Mouse (Mus musculus) forebrain, embryonic 12.5 days (tissue): Measurements from ENCODE around the gene Tox3. TPM values are rescaled to one million over a fixed set of nuclear protein-coding genes. Genes with fewer than 3 reads are reported as not detected.

ENCODE experiments used
- ATAC-seq: fragments of 200-750 bp; cut with Nextera tagmentation; 2 replicates; pipeline ENCODE4 v1.8.0; 2017; ENCODE audit warnings: moderate TSS enrichment; ENCODE audit not compliant: low FRiP score
- H3K27ac ChIP-seq: fragments of 300-500 bp; sonication (generic); 2 replicates; pipeline ENCODE4 v1.5.1; 2016; ENCODE audit warnings: mild to moderate bottlenecking
- H3K27me3 ChIP-seq: fragments of 300-500 bp; sonication (generic); 2 replicates; pipeline ENCODE4 v1.6.1; 2016; ENCODE audit warnings: mild to moderate bottlenecking
- H3K36me3 ChIP-seq: fragments of 300-500 bp; sonication (generic); replicated peaks from 2 replicates; pipeline ENCODE4 v1.6.1; 2016; ENCODE audit warnings: mild to moderate bottlenecking
- H3K4me1 ChIP-seq: fragments of 300-500 bp; sonication (generic); 2 replicates; pipeline ENCODE4 v1.6.1; 2016
- H3K4me2 ChIP-seq: fragments of 300-500 bp; sonication (generic); 2 replicates; pipeline ENCODE4 v1.6.1; 2016; ENCODE audit warnings: mild to moderate bottlenecking, moderate library complexity
- H3K4me3 ChIP-seq: fragments of 300-500 bp; sonication (generic); replicated peaks from 2 replicates; pipeline ENCODE4 v1.5.1; 2016; ENCODE audit warnings: mild to moderate bottlenecking
- H3K9ac ChIP-seq: fragments of 300-500 bp; sonication (generic); 2 replicates; pipeline ENCODE4 v1.6.1; 2016; ENCODE audit warnings: mild to moderate bottlenecking
- H3K9me3 ChIP-seq: fragments of 300-500 bp; sonication (generic); 2 replicates; pipeline ENCODE4 v1.6.1; 2016
- WGBS: fragments of 180-500 bp; shearing (Covaris S2); methylation state at CpG from one replicate; pipeline ENCODE4 v1.1.7; 2016; 5-methylcytosine and 5-hydroxymethylcytosine counted together
- polyA plus RNA-seq: library from polyadenylated mRNA; unstranded; fragments of >200 nt; fragmentation: Nextera tagmentation; extraction: Ambion mirVana; gene quantifications from 2 replicates; pipeline ENCODE4 v1.2.1, GENCODE M21; 2016

Gene Tox3
- polyA plus RNA-seq, 1 experiment from 2014 or later: 41.3 TPM

- ATAC-seq: peak; percentile 80
- peaks cover 31% of the 10 kb centered on the region for H3K4me1 ChIP-seq
- H3K4me3 ChIP-seq: no peak overlapping the region
- no peak overlapping the region for H3K9ac ChIP-seq
- H3K36me3 ChIP-seq: peaks cover 44% of the 10 kb centered on the region
- H3K9me3 ChIP-seq: no peaks in the 10 kb centered on the region
- H3K27ac ChIP-seq: peak overlapping the region; percentile 89
- H3K27me3 ChIP-seq: peaks cover 2% of the 10 kb centered on the region; the same call in 1 of the 2 replicates
- peak overlapping the region; percentile 8 for H3K4me2 ChIP-seq
- WGBS: 23% methylated on average over 11 of the region's 11 CpGs
Observed at GRCm38 (mm10) chr8:90254158-90254867, 93.8 kb downstream of the Tox3 start.

GRCm38 (mm10) chr8:90246357-90246756, 101.8 kb downstream of the Tox3 start:
- WGBS: 77% methylated on average over 8 of the region's 8 CpGs
- Histone ChIP-seq H3K4me1 (peaks cover 48% of the 10 kb centered on the region), H3K4me2 (no peak overlapping the region), H3K9ac (no peak overlapping the region), H3K4me3 (no peak overlapping the region), H3K36me3 (peaks cover 27% of the 10 kb centered on the region), H3K27me3 (peaks cover 14% of the 10 kb centered on the region), H3K27ac (peak overlapping the region; percentile 50; the same call in 1 of the 2 replicates), H3K9me3 (no peaks in the 10 kb centered on the region)
- ATAC-seq: no peak

GRCm38 (mm10) chr8:90245828-90246227, 102.3 kb downstream of the Tox3 start:
- 21% methylated on average over 3 of the region's 3 CpGs for WGBS
- Histone ChIP-seq H3K9me3 (no peaks in the 10 kb centered on the region), H3K4me3 (no peak overlapping the region), H3K4me1 (peaks cover 53% of the 10 kb centered on the region), H3K27ac (peak overlapping the region; percentile 10; the same call in 1 of the 2 replicates), H3K9ac (no peak overlapping the region), H3K27me3 (peaks cover 14% of the 10 kb centered on the region), H3K4me2 (no peak overlapping the region), H3K36me3 (peaks cover 22% of the 10 kb centered on the region)
- no peak for ATAC-seq

GRCm38 (mm10) chr8:90245187-90245586, 103.0 kb downstream of the Tox3 start:
- Histone ChIP-seq H3K4me1 (peaks cover 53% of the 10 kb centered on the region), H3K4me3 (no peak overlapping the region), H3K9ac (no peak overlapping the region), H3K27ac (peak overlapping the region; percentile 67), H3K36me3 (peaks cover 19% of the 10 kb centered on the region), H3K27me3 (peaks cover 14% of the 10 kb centered on the region), H3K9me3 (no peaks in the 10 kb centered on the region), H3K4me2 (peak overlapping the region; percentile 10; the same call in 1 of the 2 replicates)
- ATAC-seq: no peak
- WGBS: 34% methylated on average over 5 of the region's 5 CpGs

GRCm38 (mm10) chr8:90244458-90245145, 103.5 kb downstream of the Tox3 start:
- 14% methylated on average over 10 of the region's 10 CpGs for WGBS
- no peak overlapping the region for H3K4me3 ChIP-seq
- H3K4me2 ChIP-seq: peak overlapping the region; percentile 10; the same call in 1 of the 2 replicates
- H3K9ac ChIP-seq: no peak overlapping the region
- H3K27ac ChIP-seq: peak overlapping the region; percentile 67
- H3K9me3 ChIP-seq: no peaks in the 10 kb centered on the region
- ATAC-seq: peak; percentile 94
- peaks cover 53% of the 10 kb centered on the region for H3K4me1 ChIP-seq
- peaks cover 14% of the 10 kb centered on the region for H3K27me3 ChIP-seq
- peaks cover 19% of the 10 kb centered on the region for H3K36me3 ChIP-seq

- no peak for ATAC-seq
- Histone ChIP-seq H3K9ac (no peak overlapping the region), H3K4me3 (no peak overlapping the region), H3K27me3 (peaks cover 10% of the 10 kb centered on the region), H3K4me2 (no peak overlapping the region), H3K9me3 (no peaks in the 10 kb centered on the region), H3K4me1 (peaks cover 53% of the 10 kb centered on the region), H3K27ac (peak overlapping the region; percentile 67), H3K36me3 (peaks cover 13% of the 10 kb centered on the region)
- 87% methylated on average over 5 of the region's 5 CpGs for WGBS
Observed at GRCm38 (mm10) chr8:90243957-90244356, 104.2 kb downstream of the Tox3 start.

- no peak for ATAC-seq
- Histone ChIP-seq H3K4me2 (no peak overlapping the region), H3K9me3 (no peaks in the 10 kb centered on the region), H3K9ac (no peak overlapping the region), H3K4me3 (no peak overlapping the region), H3K27me3 (peaks cover 11% of the 10 kb centered on the region; the same call in 1 of the 2 replicates), H3K4me1 (peaks cover 51% of the 10 kb centered on the region), H3K36me3 (no peaks in the 10 kb centered on the region), H3K27ac (no peak overlapping the region)
- whole genome bisulfite sequencing: 96% methylated on average over 2 of the region's 2 CpGs
Observed at GRCm38 (mm10) chr8:90242351-90242750, 105.8 kb downstream of the Tox3 start.

GRCm38 (mm10) chr8:90241461-90241860, 106.7 kb downstream of the Tox3 start:
- ATAC-seq: no peak
- Histone ChIP-seq H3K4me3 (no peak overlapping the region), H3K27ac (no peak overlapping the region), H3K9ac (no peak overlapping the region), H3K27me3 (peaks cover 11% of the 10 kb centered on the region; the same call in 1 of the 2 replicates), H3K4me1 (peaks cover 50% of the 10 kb centered on the region), H3K36me3 (no peaks in the 10 kb centered on the region), H3K4me2 (no peak overlapping the region), H3K9me3 (no peaks in the 10 kb centered on the region)
- 22% methylated on average over 4 of the region's 4 CpGs for WGBS

- H3K9me3 ChIP-seq: no peaks in the 10 kb centered on the region
- H3K36me3 ChIP-seq: no peaks in the 10 kb centered on the region
- H3K27me3 ChIP-seq: no peaks in the 10 kb centered on the region
- ATAC-seq: no peak
- no peak overlapping the region for H3K4me3 ChIP-seq
- peaks cover 6% of the 10 kb centered on the region; the same call in 1 of the 2 replicates for H3K4me1 ChIP-seq
- H3K4me2 ChIP-seq: no peak overlapping the region
- no peak overlapping the region for H3K9ac ChIP-seq
- no peak overlapping the region for H3K27ac ChIP-seq
- 55% methylated on average over 8 of the region's 8 CpGs for WGBS
Observed at GRCm38 (mm10) chr8:90232501-90232900, 115.6 kb downstream of the Tox3 start.

- H3K9me3 ChIP-seq: no peaks in the 10 kb centered on the region
- no peaks in the 10 kb centered on the region for H3K36me3 ChIP-seq
- no peak overlapping the region for H3K9ac ChIP-seq
- H3K4me3 ChIP-seq: no peak overlapping the region
- no peak overlapping the region for H3K4me2 ChIP-seq
- no peaks in the 10 kb centered on the region for H3K27me3 ChIP-seq
- H3K4me1 ChIP-seq: no peaks in the 10 kb centered on the region
- no peak for ATAC-seq
- no peak overlapping the region for H3K27ac ChIP-seq
- 81% methylated on average over 1 of the region's 1 CpGs for WGBS
Observed at GRCm38 (mm10) chr8:90224172-90224571, 124.0 kb downstream of the Tox3 start.

GRCm38 (mm10) chr8:90209105-90210037, 138.8 kb downstream of the Tox3 start:
- Histone ChIP-seq H3K4me2 (peak overlapping the region; percentile 19), H3K4me3 (no peak overlapping the region), H3K27ac (peak overlapping the region; percentile 69), H3K36me3 (no peaks in the 10 kb centered on the region), H3K9ac (no peak overlapping the region), H3K27me3 (peaks cover 4% of the 10 kb centered on the region; the same call in 1 of the 2 replicates), H3K4me1 (peaks cover 21% of the 10 kb centered on the region), H3K9me3 (no peaks in the 10 kb centered on the region)
- 31% methylated on average over 14 of the region's 14 CpGs for whole genome bisulfite sequencing
- ATAC-seq: peak; percentile 75; the same call in 1 of the 2 replicates
